Comparison of ENCODE assay signal across 1 mouse cellular context in genomic region chr5:143633558-143633871, GRCm38 (mm10).
TF ChIP-seq lines count a peak whose summit lies in the region.

No protein-coding gene starts in this region.

TF ChIP-seq in MEL, 35 proteins besides CTCF, POLR2A, EP300 and RAD21 (continued from another document):
- TF ChIP-seq SMC3 (IDR thresholded peaks at IDR 0.05; ENCODE audit: low read depth, low read length), result no peak
- peak; percentile 26; the same call in 1 of the 2 replicates for TF ChIP-seq MAZ (IDR thresholded peaks at IDR 0.05; ENCODE audit: low read depth, low read length)
- no peak for TF ChIP-seq E2F4 (IDR thresholded peaks at IDR 0.05; ENCODE audit: borderline replicate concordance, low read depth, low read length)
- TF ChIP-seq TBP (IDR thresholded peaks at IDR 0.05; ENCODE audit: low read depth, low read length), result no peak
